Mouse (Mus musculus) MEL (cell line): Measurements from ENCODE around the gene Gm20388.

Experiments
- EP300 ChIP-seq, 2 experiments: IDR thresholded peaks; 2 replicates each; pipeline ENCODE4 v1.6.1; 2011; ENCODE audit warnings: improper control_type of control experiment in 2 of 2, low read length in 2 of 2, low read depth in 1 of 2, mild to moderate bottlenecking in 1 of 2
- ETS1 ChIP-seq: IDR thresholded peaks from 2 replicates; pipeline ENCODE4 v1.6.1; 2012; ENCODE audit warnings: low read depth, mild to moderate bottlenecking, inconsistent platforms, low read length, improper control_type of control experiment, moderate library complexity
- GABPA ChIP-seq: IDR thresholded peaks from 2 replicates; pipeline ENCODE4 v1.6.1; 2012; ENCODE audit warnings: low read depth, mild to moderate bottlenecking, inconsistent platforms, low read length, improper control_type of control experiment, moderate library complexity
- MAX ChIP-seq: IDR thresholded peaks from 2 replicates; pipeline ENCODE4 v1.6.1; 2011; ENCODE audit warnings: low read length, improper control_type of control experiment
- MXI1 ChIP-seq: IDR thresholded peaks from 2 replicates; pipeline ENCODE4 v1.6.1; 2011; ENCODE audit warnings: mild to moderate bottlenecking, low read depth, low read length, improper control_type of control experiment
- MYB ChIP-seq: IDR thresholded peaks from 2 replicates; pipeline ENCODE4 v1.6.1; 2011; ENCODE audit warnings: mild to moderate bottlenecking, low read depth, low read length, improper control_type of control experiment
- NRF1 ChIP-seq: IDR thresholded peaks from 2 replicates; pipeline ENCODE4 v1.6.1; 2014; ENCODE audit warnings: low read depth, mild to moderate bottlenecking, inconsistent platforms, low read length, improper control_type of control experiment, moderate library complexity; ENCODE audit not compliant: poor library complexity, insufficient read depth, severe bottlenecking
- POLR2A ChIP-seq, 2 experiments: IDR thresholded peaks; 2 replicates each; pipeline ENCODE4 v1.6.1; 2011 to 2012; ENCODE audit warnings: low read length in 2 of 2, mild to moderate bottlenecking in 2 of 2, control low read depth in 1 of 2, improper control_type of control experiment in 1 of 2, low read depth in 1 of 2, moderate library complexity in 1 of 2; ENCODE audit not compliant: control insufficient read depth in 1 of 2, insufficient read depth in 1 of 2, poor library complexity in 1 of 2
- UBTF ChIP-seq: IDR thresholded peaks from 2 replicates; pipeline ENCODE4 v1.6.1; 2012; ENCODE audit warnings: low read depth, mild to moderate bottlenecking, inconsistent platforms, low read length, improper control_type of control experiment, moderate library complexity, borderline replicate concordance; ENCODE audit not compliant: insufficient read depth
- USF1 ChIP-seq: IDR thresholded peaks from 2 replicates; pipeline ENCODE4 v1.6.1; 2014; ENCODE audit warnings: low read depth, mild to moderate bottlenecking, inconsistent platforms, low read length, improper control_type of control experiment, moderate library complexity
- ZKSCAN1 ChIP-seq: IDR thresholded peaks from 2 replicates; pipeline ENCODE4 v1.6.1; 2012; ENCODE audit warnings: low read depth, mild to moderate bottlenecking, inconsistent platforms, low read length, improper control_type of control experiment, moderate library complexity
- ZMIZ1 ChIP-seq: IDR thresholded peaks from 2 replicates; pipeline ENCODE4 v1.6.1; 2012; ENCODE audit warnings: low read depth, mild to moderate bottlenecking, inconsistent platforms, low read length, improper control_type of control experiment, moderate library complexity

GRCm38 (mm10) chr8:121674524-121674923, 1763.9 kb downstream of the Gm20388 start:
- TF ChIP-seq EP300 (IDR thresholded peaks at IDR 0.05; ENCODE audit: low read depth in 1 of 2, low read length in 2 of 2) = no peak
- TF ChIP-seq ZMIZ1 = no peak
- TF ChIP-seq USF1 = no peak
- TF ChIP-seq ETS1 = no peak
- no peak for TF ChIP-seq MAX
- TF ChIP-seq POLR2A (IDR thresholded peaks at IDR 0.05; ENCODE audit: control insufficient read depth in 1 of 2, insufficient read depth in 1 of 2, low read depth in 1 of 2, low read length in 2 of 2, poor library complexity in 1 of 2) = no peak
- no peak for TF ChIP-seq ZKSCAN1
- TF ChIP-seq MYB = no peak
- TF ChIP-seq GABPA = no peak
- no peak for TF ChIP-seq UBTF
- no peak for TF ChIP-seq NRF1
- TF ChIP-seq MXI1 = no peak
